Mouse (Mus musculus) heart, postnatal 0 days (tissue): ENCODE results near the gene Cnn2.

Source experiments
- CTCF ChIP-seq: IDR thresholded peaks from 2 replicates; pipeline ENCODE4 v1.5.1; 2016; ENCODE audit warnings: antibody characterized with exemption, control low read depth, low read depth
- EP300 ChIP-seq: IDR thresholded peaks from 2 replicates; pipeline ENCODE4 v1.6.1; 2016; ENCODE audit warnings: antibody characterized with exemption, low read depth

DNA sequence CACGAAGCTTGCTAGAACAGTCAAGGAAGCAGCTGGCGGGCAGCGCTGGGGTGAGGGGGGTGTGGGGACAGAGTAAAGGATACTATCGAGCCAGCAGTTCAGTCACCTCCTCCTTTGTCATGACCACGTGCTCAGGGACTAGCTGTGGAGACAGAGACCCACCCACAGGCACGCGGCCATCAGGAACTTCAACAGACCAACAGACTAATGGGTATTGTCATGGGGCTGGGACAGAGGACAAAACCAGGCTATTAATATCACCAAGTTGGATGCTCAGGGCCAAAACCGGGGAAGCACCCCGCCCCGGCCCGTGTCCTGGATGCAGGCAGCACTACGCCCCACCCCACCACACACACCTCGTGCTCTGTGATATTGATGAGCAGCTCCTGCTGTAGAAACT is 48.4 kb downstream of the Cnn2 start:
- no peak for TF ChIP-seq CTCF
- TF ChIP-seq EP300: no peak
